In genomic region chr5:132955051-132955450, GRCm38 (mm10) we compare ENCODE assay signal across 28 mouse cellular contexts.
DNase-seq lines count a peak whose midpoint lies in the region; ATAC-seq and TF ChIP-seq lines count a peak whose summit lies in the region.
"Had no signal": no experiment of that assay in that cellular context is flagged by ENCODE, and none has a peak within 500 bp of the region (broad histone marks: within the 10 kb centered on the region; RNA-seq: fewer than 3 reads in every experiment).

No protein-coding gene starts in this region.

- no peaks in the 10 kb centered on the region for H3K4me1 ChIP-seq in midbrain, postnatal 0 days (ENCODE audit: insufficient read depth, low read length)
- H3K4me1 ChIP-seq: forebrain, embryonic 10.5 days; forebrain, embryonic 15.5 days; neural tube, embryonic 12.5 days had no signal

- H3K4me3 ChIP-seq in layer of hippocampus, adult 2 months: no peak overlapping the region
- no peak overlapping the region for H3K4me3 ChIP-seq in midbrain, postnatal 0 days (ENCODE audit: low read depth, low read length)
- H3K4me3 ChIP-seq: embryonic facial prominence, embryonic 13.5 days; forebrain, embryonic 10.5 days; forebrain, embryonic 15.5 days; heart, embryonic 13.5 days; myocyte; neural tube, embryonic 12.5 days had no signal

- no peak overlapping the region for H3K4me2 ChIP-seq in midbrain, postnatal 0 days (ENCODE audit: low read depth, low read length, poor library complexity, severe bottlenecking)
- H3K4me2 ChIP-seq: embryonic facial prominence, embryonic 13.5 days; forebrain, embryonic 15.5 days; heart, embryonic 13.5 days; hindbrain, embryonic 14.5 days; midbrain, embryonic 11.5 days; neural tube, embryonic 12.5 days had no signal

- H3K27ac ChIP-seq in layer of hippocampus, adult 2 months: no peak overlapping the region
- no peak overlapping the region for H3K27ac ChIP-seq in midbrain, postnatal 0 days (ENCODE audit: low read depth, low read length)
- H3K27ac ChIP-seq: embryonic facial prominence, embryonic 13.5 days; forebrain, embryonic 10.5 days; forebrain, embryonic 15.5 days; heart, embryonic 13.5 days; hindbrain, embryonic 14.5 days; liver, embryonic 14.5 days; neural tube, embryonic 12.5 days had no signal

- no peak for ATAC-seq in midbrain, postnatal 0 days (ENCODE audit: low FRiP score)
- ATAC-seq: CD4-positive, CD25-positive, alpha-beta regulatory T cell, adult 4 months; forebrain, embryonic 15.5 days; intestine, postnatal 0 days; midbrain, embryonic 16.5 days had no signal

- TF ChIP-seq CTCF in layer of hippocampus, adult 2 months (conservative IDR thresholded peaks at IDR 0.05): no peak
- TF ChIP-seq CTCF in midbrain, postnatal 0 days (IDR thresholded peaks at IDR 0.05): no peak

- 90% methylated on average over 8 of the region's 8 CpGs for WGBS in midbrain, postnatal 0 days

- H3K9ac ChIP-seq in midbrain, postnatal 0 days (replicated peaks; ENCODE audit: low read length, poor library complexity, severe bottlenecking): no peak overlapping the region
- H3K9ac ChIP-seq: embryonic facial prominence, embryonic 13.5 days; forebrain, embryonic 15.5 days; heart, embryonic 13.5 days; hindbrain, embryonic 14.5 days; liver, embryonic 14.5 days; neural tube, embryonic 12.5 days had no signal

- peak; percentile 14 to 57 for DNase-seq in layer of hippocampus, adult 2 months (ENCODE audit: low spot score in 2 of 2)
- no peak for DNase-seq in layer of hippocampus, postnatal 10 days (ENCODE audit: low spot score in 2 of 2)
- DNase-seq in brain, adult 2 months (ENCODE audit: low read depth, low spot score): peak; percentile 66
- DNase-seq in layer of hippocampus, adult 9-11 months: peak; percentile 61
- DNase-seq in right cerebral cortex, postnatal 25 days: peak; percentile 23
- no peak for DNase-seq in kidney, adult 9 months
- DNase-seq in midbrain, postnatal 0 days (ENCODE audit: low spot score): no peak
- DNase-seq: adrenal gland, postnatal 14 days; cerebellum, adult 11-12 months; cerebellum, adult 9-11 months; embryo, embryonic 11 days; heart, postnatal 10 days; kidney, postnatal 25 days; liver; lung, adult 2 months; lung, postnatal 10 days had no signal

- H3K27me3 ChIP-seq in midbrain, postnatal 0 days (ENCODE audit: insufficient read depth, low read length): no peaks in the 10 kb centered on the region
- H3K27me3 ChIP-seq: embryonic facial prominence, embryonic 13.5 days; forebrain, embryonic 15.5 days; heart, embryonic 13.5 days; neural tube, embryonic 12.5 days had no signal

- no peaks in the 10 kb centered on the region for H3K9me3 ChIP-seq in midbrain, postnatal 0 days (ENCODE audit: low read length)
- H3K9me3 ChIP-seq: embryonic facial prominence, embryonic 13.5 days; forebrain, embryonic 10.5 days; forebrain, embryonic 15.5 days; heart, embryonic 13.5 days; neural tube, embryonic 12.5 days had no signal

- H3K36me3 ChIP-seq in midbrain, postnatal 0 days (ENCODE audit: insufficient read depth, low read length): no peaks in the 10 kb centered on the region
- H3K36me3 ChIP-seq: embryonic facial prominence, embryonic 13.5 days; forebrain, embryonic 10.5 days; forebrain, embryonic 15.5 days; heart, embryonic 13.5 days; neural tube, embryonic 12.5 days had no signal

Comparison
In these comparisons a context has a peak if more than half of its experiments do, and no peak if none do; other contexts are left out.
1. DNase-seq: peak in layer of hippocampus, adult 2 months (2 of 2), brain, adult 2 months (single experiment), layer of hippocampus, adult 9-11 months (single experiment) and right cerebral cortex, postnatal 25 days (single experiment); none in layer of hippocampus, postnatal 10 days (0 of 2), kidney, adult 9 months (single experiment) and midbrain, postnatal 0 days (single experiment).